Mouse (Mus musculus) splenic B cell, adult 2 months (primary cell): ENCODE measurements around the gene Ccdc187.

ENCODE experiments used
- DNase-seq: peaks from one replicate; pipeline ENCODE4 v3.0.0-alpha.2; 2011; ENCODE audit warnings: low read depth, low spot score
- H3K27me3 ChIP-seq: 2 replicates; pipeline ENCODE4 v1.6.1; 2012; ENCODE audit warnings: mild to moderate bottlenecking, low read length, moderate library complexity, mixed read lengths; ENCODE audit not compliant: control insufficient read depth, poor library complexity, insufficient read depth, severe bottlenecking
- H3K36me3 ChIP-seq: 2 replicates; pipeline ENCODE4 v1.6.1; 2012; ENCODE audit warnings: mild to moderate bottlenecking, low read length, moderate library complexity, mixed read lengths; ENCODE audit not compliant: control insufficient read depth, poor library complexity, insufficient read depth, severe bottlenecking

Gene Ccdc187

GRCm38 (mm10) chr2:26294457-26294856, at the start of gene Ccdc187:
Gene Ccdc187 (minus strand): TSS chr2:26294557.
- H3K27me3 ChIP-seq = no peaks in the 10 kb centered on the region
- no peak for DNase-seq
- H3K36me3 ChIP-seq = no peaks in the 10 kb centered on the region

GRCm38 (mm10) chr2:26342609-26343490, 48.5 kb upstream of the Ccdc187 start:
- H3K27me3 ChIP-seq = no peaks in the 10 kb centered on the region
- DNase-seq = no peak
- H3K36me3 ChIP-seq = peaks cover 1% of the 10 kb centered on the region; the same call in 1 of the 2 replicates

- no peaks in the 10 kb centered on the region for H3K27me3 ChIP-seq
- H3K36me3 ChIP-seq = peaks cover 1% of the 10 kb centered on the region; the same call in 1 of the 2 replicates
- no peak for DNase-seq
Observed at GRCm38 (mm10) chr2:26342044-26342443, 47.7 kb upstream of the Ccdc187 start.

- H3K36me3 ChIP-seq = peaks cover 1% of the 10 kb centered on the region; the same call in 1 of the 2 replicates
- H3K27me3 ChIP-seq = no peaks in the 10 kb centered on the region
- no peak for DNase-seq
Observed at GRCm38 (mm10) chr2:26341510-26341981, 47.2 kb upstream of the Ccdc187 start.

- H3K36me3 ChIP-seq = no peaks in the 10 kb centered on the region
- DNase-seq = no peak
- H3K27me3 ChIP-seq = no peaks in the 10 kb centered on the region
Observed at GRCm38 (mm10) chr2:26339204-26339551, 44.8 kb upstream of the Ccdc187 start.

- no peak for DNase-seq
- no peaks in the 10 kb centered on the region for H3K27me3 ChIP-seq
- no peaks in the 10 kb centered on the region for H3K36me3 ChIP-seq
Observed at GRCm38 (mm10) chr2:26338302-26339203, 44.2 kb upstream of the Ccdc187 start.

GRCm38 (mm10) chr2:26330702-26331101, 36.3 kb upstream of the Ccdc187 start:
- H3K36me3 ChIP-seq = no peaks in the 10 kb centered on the region; the same call in 1 of the 2 replicates
- no peak for DNase-seq
- no peaks in the 10 kb centered on the region for H3K27me3 ChIP-seq

- Histone ChIP-seq H3K27me3 (no peaks in the 10 kb centered on the region), H3K36me3 (no peaks in the 10 kb centered on the region; the same call in 1 of the 2 replicates)
- DNase-seq = no peak
Observed at GRCm38 (mm10) chr2:26330056-26330468, 35.7 kb upstream of the Ccdc187 start.

GRCm38 (mm10) chr2:26329402-26329801, 35.0 kb upstream of the Ccdc187 start:
- DNase-seq = no peak
- Histone ChIP-seq H3K27me3 (no peaks in the 10 kb centered on the region), H3K36me3 (no peaks in the 10 kb centered on the region; the same call in 1 of the 2 replicates)

GRCm38 (mm10) chr2:26327852-26328251, 33.5 kb upstream of the Ccdc187 start:
- Histone ChIP-seq H3K27me3 (no peaks in the 10 kb centered on the region), H3K36me3 (no peaks in the 10 kb centered on the region; the same call in 1 of the 2 replicates)
- peak; percentile 41 for DNase-seq

GRCm38 (mm10) chr2:26325386-26326181, 31.2 kb upstream of the Ccdc187 start:
- peak; percentile 80 for DNase-seq
- H3K27me3 ChIP-seq = no peaks in the 10 kb centered on the region
- no peaks in the 10 kb centered on the region; the same call in 1 of the 2 replicates for H3K36me3 ChIP-seq

GRCm38 (mm10) chr2:26324917-26325316, 30.6 kb upstream of the Ccdc187 start:
- Histone ChIP-seq H3K36me3 (no peaks in the 10 kb centered on the region; the same call in 1 of the 2 replicates), H3K27me3 (no peaks in the 10 kb centered on the region)
- peak; percentile 42 for DNase-seq

- no peaks in the 10 kb centered on the region for H3K27me3 ChIP-seq
- H3K36me3 ChIP-seq = no peaks in the 10 kb centered on the region
- no peak for DNase-seq
Observed at GRCm38 (mm10) chr2:26323589-26324325, 29.4 kb upstream of the Ccdc187 start.
